In the genomic region with DNA sequence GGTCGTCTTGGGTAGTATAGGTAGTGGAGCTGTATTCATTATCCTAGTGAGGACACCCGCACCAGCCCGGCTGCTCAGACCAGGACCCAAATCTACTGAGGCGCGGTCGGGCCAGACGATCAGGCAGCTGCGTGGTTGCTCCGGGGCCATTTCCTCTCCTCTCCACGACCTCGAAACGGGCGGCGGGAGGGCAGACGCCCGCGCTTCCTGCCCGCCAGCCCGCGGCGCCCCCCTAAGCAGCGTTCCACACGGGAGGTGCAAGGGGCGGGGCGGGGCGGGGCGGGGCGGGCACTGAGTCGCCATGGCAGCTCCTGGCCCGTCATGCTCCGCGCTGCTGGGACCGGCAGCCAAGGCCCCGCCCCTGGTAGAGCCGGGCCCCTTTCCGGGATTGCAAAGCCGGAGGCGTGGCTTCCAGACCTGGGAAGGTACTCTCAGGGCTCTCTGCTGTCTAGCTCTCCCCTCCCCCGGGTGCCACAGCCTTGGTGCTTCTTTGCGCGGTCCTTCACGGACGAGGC, we compare ENCODE assay signal across 8 mouse cellular contexts. TPM values are rescaled to one million over a fixed set of nuclear protein-coding genes. Genes with fewer than 3 reads are reported as not detected.
DNase-seq lines count a peak whose midpoint lies in the region; ATAC-seq and TF ChIP-seq lines count a peak whose summit lies in the region.

No protein-coding gene starts in this region.

- H3K27me3 ChIP-seq in erythroblast, embryonic 14.5 days (ENCODE audit: control insufficient read depth), result no peaks in the 10 kb centered on the region
- no peaks in the 10 kb centered on the region for H3K27me3 ChIP-seq in heart, embryonic 11.5 days (ENCODE audit: control insufficient read depth, insufficient read depth, low read length)
- H3K27me3 ChIP-seq in kidney, embryonic 16.5 days (ENCODE audit: insufficient read depth, low read length), result no peaks in the 10 kb centered on the region
- no peaks in the 10 kb centered on the region for H3K27me3 ChIP-seq in liver, embryonic 12.5 days (replicated peaks)
- no peaks in the 10 kb centered on the region for H3K27me3 ChIP-seq in splenic B cell, adult 2 months (ENCODE audit: control insufficient read depth, insufficient read depth, low read length, poor library complexity, severe bottlenecking)

- peak overlapping the region; percentile 80 for H3K4me3 ChIP-seq in erythroblast, embryonic 14.5 days (replicated peaks)
- H3K4me3 ChIP-seq in heart, embryonic 11.5 days (ENCODE audit: low read depth, low read length), result peak overlapping the region; percentile 42
- peak overlapping the region; percentile 55 for H3K4me3 ChIP-seq in kidney, embryonic 16.5 days (ENCODE audit: low read length)
- peak overlapping the region; percentile 68 for H3K4me3 ChIP-seq in liver, embryonic 12.5 days

- peak; percentile 96 for ATAC-seq in heart, embryonic 11.5 days (replicated peaks; ENCODE audit: insufficient number of reproducible peaks, low FRiP score, low TSS enrichment)
- ATAC-seq in kidney, embryonic 16.5 days (ENCODE audit: low FRiP score, low TSS enrichment), result peak; percentile 95
- peak; percentile 95 for ATAC-seq in liver, embryonic 12.5 days

- peak overlapping the region; percentile 69 for H3K4me2 ChIP-seq in heart, embryonic 11.5 days
- peak overlapping the region; percentile 88 for H3K4me2 ChIP-seq in kidney, embryonic 16.5 days (replicated peaks; ENCODE audit: low read depth, low read length)
- peak overlapping the region; percentile 93 for H3K4me2 ChIP-seq in liver, embryonic 12.5 days

- peak overlapping the region; percentile 63 for H3K9ac ChIP-seq in heart, embryonic 11.5 days (ENCODE audit: low read depth, low read length)
- H3K9ac ChIP-seq in kidney, embryonic 16.5 days (replicated peaks; ENCODE audit: low read length), result peak overlapping the region; percentile 72
- peak overlapping the region; percentile 86 for H3K9ac ChIP-seq in liver, embryonic 12.5 days

- H3K27ac ChIP-seq in heart, embryonic 11.5 days (ENCODE audit: low read depth, low read length), result peak overlapping the region; percentile 89
- H3K27ac ChIP-seq in kidney, embryonic 16.5 days (ENCODE audit: low read length), result peak overlapping the region; percentile 99
- peak overlapping the region; percentile 93 for H3K27ac ChIP-seq in liver, embryonic 12.5 days

- H3K36me3 ChIP-seq in erythroblast, embryonic 14.5 days (ENCODE audit: control insufficient read depth), result peaks cover 15% of the 10 kb centered on the region
- H3K36me3 ChIP-seq in heart, embryonic 11.5 days (ENCODE audit: control insufficient read depth, insufficient read depth, low read length), result no peaks in the 10 kb centered on the region
- H3K36me3 ChIP-seq in kidney, embryonic 16.5 days (ENCODE audit: insufficient read depth, low read length), result no peaks in the 10 kb centered on the region
- H3K36me3 ChIP-seq in liver, embryonic 12.5 days, result no peaks in the 10 kb centered on the region
- no peaks in the 10 kb centered on the region for H3K36me3 ChIP-seq in splenic B cell, adult 2 months (ENCODE audit: control insufficient read depth, insufficient read depth, low read length, poor library complexity, severe bottlenecking)

- DNase-seq in CD4-positive, CD25-positive, alpha-beta regulatory T cell, adult 2 months (ENCODE audit: low read depth, low spot score), result peak; percentile 97
- peak; percentile 95 for DNase-seq in brain, embryonic 14.5 days (ENCODE audit: low read depth)
- DNase-seq in naive thymus-derived CD4-positive, alpha-beta T cell, adult 2 months (ENCODE audit: low read depth), result peak; percentile 96
- peak; percentile 95 for DNase-seq in splenic B cell, adult 2 months (ENCODE audit: low read depth, low spot score)

- H3K4me1 ChIP-seq in erythroblast, embryonic 14.5 days (ENCODE audit: control insufficient read depth), result peaks cover 76% of the 10 kb centered on the region
- peaks cover 63% of the 10 kb centered on the region for H3K4me1 ChIP-seq in heart, embryonic 11.5 days (ENCODE audit: control insufficient read depth, insufficient read depth, low read length)
- peaks cover 59% of the 10 kb centered on the region for H3K4me1 ChIP-seq in kidney, embryonic 16.5 days (ENCODE audit: insufficient read depth, low read length)
- peaks cover 89% of the 10 kb centered on the region for H3K4me1 ChIP-seq in liver, embryonic 12.5 days

- H3K9me3 ChIP-seq in erythroblast, embryonic 14.5 days (ENCODE audit: control insufficient read depth, low read length), result no peaks in the 10 kb centered on the region
- no peaks in the 10 kb centered on the region for H3K9me3 ChIP-seq in heart, embryonic 11.5 days (replicated peaks; ENCODE audit: control insufficient read depth, low read length)
- no peaks in the 10 kb centered on the region for H3K9me3 ChIP-seq in kidney, embryonic 16.5 days (ENCODE audit: low read length)
- no peaks in the 10 kb centered on the region for H3K9me3 ChIP-seq in liver, embryonic 12.5 days (replicated peaks)

- no peak for TF ChIP-seq CTCF in brain, embryonic 14.5 days (IDR thresholded peaks at IDR 0.05; ENCODE audit: borderline replicate concordance, extremely low read depth, insufficient read depth, insufficient read length)

- 0% methylated on average over 42 of the region's 43 CpGs for WGBS in heart, embryonic 11.5 days (ENCODE audit: insufficient replicate concordance)
- WGBS in kidney, embryonic 16.5 days, result 0% methylated on average over 43 of the region's 43 CpGs
- under 1% methylated on average over 43 of the region's 43 CpGs for WGBS in liver, embryonic 12.5 days (ENCODE audit: insufficient replicate concordance)

- peak; percentile 46; the same call in 1 of the 2 replicates for TF ChIP-seq POLR2A in brain, embryonic 14.5 days (IDR thresholded peaks at IDR 0.05; ENCODE audit: borderline replicate concordance, extremely low read depth, insufficient read depth, insufficient read length, poor library complexity, severe bottlenecking)

RNA-seq across cellular contexts. Expression of a gene that starts 10.3 kb away (rescaled TPM):
- 65.8 and 78.4 TPM in 2 replicates for polyA plus RNA-seq in brain, embryonic 14.5 days (2012; rRNA removed)
- 1.9 and 2.0 TPM in 2 replicates for polyA plus RNA-seq in erythroblast, embryonic 14.5 days (2012)
- polyA plus RNA-seq in heart, embryonic 11.5 days (2014; fragmentation: Nextera tagmentation; extraction: Ambion mirVana), result 20.5 and 24.4 TPM in 2 replicates
- polyA plus RNA-seq in kidney, embryonic 16.5 days (2015; fragmentation: Nextera tagmentation; extraction: Ambion mirVana), result 21.5 and 24.0 TPM in 2 replicates
- 11.3 and 11.6 TPM in 2 replicates for polyA plus RNA-seq in liver, embryonic 12.5 days (2016; fragmentation: Nextera tagmentation; extraction: Ambion mirVana)

Comparison
In these comparisons a context has a peak if more than half of its experiments do, and no peak if none do; other contexts are left out.
1. Peak in every context shown above with its lines: DNase-seq, ATAC-seq, H3K4me3 ChIP-seq and H3K27ac ChIP-seq.